Mouse (Mus musculus) ES-Bruce4 (cell line): ENCODE data around the gene Adh6b.

Source experiments
- CTCF ChIP-seq: IDR thresholded peaks from one replicate; pipeline ENCODE4 v1.8.1; 2011; ENCODE audit warnings: low read depth, low read length
- EP300 ChIP-seq: IDR thresholded peaks from 2 replicates; pipeline ENCODE4 v1.6.1; 2011; ENCODE audit warnings: low read depth, low read length; ENCODE audit not compliant: insufficient read depth
- POLR2A ChIP-seq: IDR thresholded peaks from one replicate; pipeline ENCODE4 v1.8.1; 2011; ENCODE audit warnings: low read length; ENCODE audit not compliant: insufficient read depth

- TF ChIP-seq POLR2A (no peak), CTCF (no peak), EP300 (no peak)
Measured at GRCm38 (mm10) chr3:138334320-138334719, 7.3 kb upstream of the Adh6b start.
